Mouse (Mus musculus) hindbrain, embryonic 15.5 days (tissue): ENCODE data around the gene Bicdl1. TPM values are rescaled to one million over a fixed set of nuclear protein-coding genes. Genes with fewer than 3 reads are reported as not detected.

Experiments used
- ATAC-seq: fragments of 200-750 bp; cut with Nextera tagmentation; 2 replicates; pipeline ENCODE4 v1.8.0; 2017; ENCODE audit warnings: low read depth, moderate number of reproducible peaks, moderate TSS enrichment; ENCODE audit not compliant: low FRiP score
- H3K27ac ChIP-seq: fragments of 300-500 bp; sonication (generic); replicated peaks from 2 replicates; pipeline ENCODE4 v1.5.1; 2015; ENCODE audit warnings: mild to moderate bottlenecking, inconsistent platforms
- H3K27me3 ChIP-seq: fragments of 300-500 bp; sonication (generic); 2 replicates; pipeline ENCODE4 v1.6.1; 2015; ENCODE audit warnings: control low read depth, inconsistent platforms
- H3K36me3 ChIP-seq: fragments of 300-500 bp; sonication (generic); 2 replicates; pipeline ENCODE4 v1.6.1; 2015; ENCODE audit warnings: control low read depth, inconsistent platforms
- H3K4me1 ChIP-seq: fragments of 300-500 bp; sonication (generic); replicated peaks from 2 replicates; pipeline ENCODE4 v1.6.1; 2015; ENCODE audit warnings: control low read depth, inconsistent platforms
- H3K4me2 ChIP-seq: fragments of 300-500 bp; sonication (generic); 2 replicates; pipeline ENCODE4 v1.6.1; 2015; ENCODE audit warnings: moderate library complexity, mild to moderate bottlenecking, inconsistent platforms
- H3K4me3 ChIP-seq: fragments of 300-500 bp; sonication (generic); 2 replicates; pipeline ENCODE4 v1.5.1; 2015; ENCODE audit warnings: mild to moderate bottlenecking, inconsistent platforms
- H3K9ac ChIP-seq: fragments of 300-500 bp; sonication (generic); 2 replicates; pipeline ENCODE4 v1.6.1; 2015; ENCODE audit warnings: inconsistent platforms
- H3K9me3 ChIP-seq: fragments of 300-500 bp; sonication (generic); 2 replicates; pipeline ENCODE4 v1.6.1; 2016; ENCODE audit warnings: control low read depth, inconsistent platforms
- WGBS: fragments of 180-500 bp; shearing (Covaris S2); methylation state at CpG from one replicate; pipeline ENCODE4 v1.1.7; 2015; 5-methylcytosine and 5-hydroxymethylcytosine counted together
- polyA plus RNA-seq: library from polyadenylated mRNA; unstranded; fragments of >200 nt; fragmentation: Nextera tagmentation; extraction: Ambion mirVana; gene quantifications from 2 replicates; pipeline ENCODE4 v1.2.1, GENCODE M21; 2015

Gene Bicdl1
- polyA plus RNA-seq, 1 experiment from 2014 or later, result 39.9 TPM

DNA sequence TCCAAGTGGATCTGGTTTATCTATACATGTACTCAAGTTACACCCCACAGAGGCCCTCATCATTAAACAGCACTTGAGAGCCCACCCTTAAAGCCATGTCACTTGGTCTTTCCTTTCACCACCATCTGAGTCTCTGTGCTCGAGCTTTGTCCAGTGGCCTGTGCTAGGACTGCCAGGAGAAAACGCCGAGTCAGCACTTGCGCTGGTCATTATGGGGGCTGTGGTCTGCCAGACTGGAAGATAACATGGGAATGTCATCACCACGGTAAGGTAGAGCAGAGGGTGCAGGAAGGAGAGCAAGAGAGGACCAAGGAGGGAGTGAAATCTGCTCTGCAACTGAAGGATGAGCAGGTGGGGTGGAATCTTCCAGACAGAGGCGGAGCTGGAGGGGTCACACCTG lies 73.1 kb downstream of the Bicdl1 start:
- Histone ChIP-seq H3K9ac (no peak overlapping the region), H3K4me3 (no peak overlapping the region), H3K9me3 (no peaks in the 10 kb centered on the region), H3K27ac (no peak overlapping the region), H3K4me2 (no peak overlapping the region), H3K27me3 (no peaks in the 10 kb centered on the region), H3K36me3 (peaks cover 16% of the 10 kb centered on the region), H3K4me1 (no peaks in the 10 kb centered on the region)
- WGBS, result 86% methylated on average over 6 of the region's 6 CpGs
- no peak for ATAC-seq

DNA sequence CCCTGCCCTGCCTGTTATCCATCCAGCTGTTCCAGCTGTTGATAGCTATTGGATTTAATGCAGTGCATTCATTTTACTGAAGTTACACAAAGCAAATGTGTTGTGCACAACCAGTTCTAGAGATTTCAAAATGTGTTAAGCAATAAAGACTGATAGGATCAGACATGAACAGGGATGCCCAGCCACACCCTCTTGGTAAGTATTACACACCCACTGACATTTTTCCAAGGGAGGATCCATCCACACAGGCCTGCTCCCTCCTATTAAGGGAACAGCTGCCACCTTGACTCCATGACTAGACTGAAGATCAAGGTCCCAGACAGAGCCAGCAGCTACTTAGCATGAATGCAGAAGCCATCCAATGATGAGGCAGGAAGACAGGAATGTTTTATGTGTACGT lies 74.2 kb downstream of the Bicdl1 start:
- Histone ChIP-seq H3K4me2 (no peak overlapping the region), H3K4me3 (no peak overlapping the region), H3K36me3 (peaks cover 14% of the 10 kb centered on the region), H3K4me1 (peaks cover 6% of the 10 kb centered on the region), H3K27me3 (no peaks in the 10 kb centered on the region), H3K9ac (no peak overlapping the region), H3K9me3 (no peaks in the 10 kb centered on the region), H3K27ac (no peak overlapping the region)
- ATAC-seq, result no peak
- WGBS, result 85% methylated on average over 1 of the region's 1 CpGs

DNA sequence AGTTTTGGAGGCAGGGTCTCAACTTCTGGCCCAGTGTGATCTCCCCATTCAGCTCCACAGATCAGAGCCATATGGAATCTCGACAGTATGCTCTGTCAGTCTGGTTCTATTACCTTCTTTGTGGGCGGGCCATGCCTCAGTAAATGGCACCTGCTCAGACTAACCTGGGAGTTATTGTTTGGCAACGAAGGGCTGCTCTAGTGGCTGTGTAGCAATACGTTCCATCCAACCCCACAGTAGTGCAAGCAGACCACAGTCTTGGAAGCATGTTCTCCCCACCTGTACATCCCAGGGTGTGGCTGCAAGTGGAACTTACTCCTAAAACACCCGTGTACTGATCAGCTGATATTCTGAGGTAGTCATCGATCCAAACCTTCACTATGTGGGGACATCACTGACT lies 74.7 kb downstream of the Bicdl1 start:
- H3K9ac ChIP-seq, result no peak overlapping the region
- 80% methylated on average over 6 of the region's 6 CpGs for WGBS
- H3K27ac ChIP-seq, result no peak overlapping the region

DNA sequence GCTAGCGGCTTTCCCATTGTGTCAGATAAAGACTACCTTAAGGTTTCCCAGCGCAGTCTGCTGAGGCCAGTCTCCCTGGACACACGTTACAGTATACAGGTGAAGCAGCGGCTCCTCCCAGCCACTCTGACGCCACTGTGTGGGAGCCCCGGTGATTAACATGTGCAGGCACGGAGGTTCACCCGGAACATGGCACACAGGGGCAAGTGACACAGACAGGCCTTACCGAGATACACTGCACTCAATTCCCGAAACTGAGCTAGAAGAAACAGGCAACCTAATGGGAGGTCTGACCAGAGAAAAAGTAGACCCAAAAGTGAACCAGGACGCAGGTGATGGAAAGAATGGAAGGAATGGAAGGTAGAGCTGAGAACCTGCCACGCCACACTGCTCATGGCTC lies 77.6 kb downstream of the Bicdl1 start:
- no peak for ATAC-seq
- 94% methylated on average over 12 of the region's 12 CpGs for WGBS
- Histone ChIP-seq H3K36me3 (peaks cover 20% of the 10 kb centered on the region), H3K4me3 (no peak overlapping the region), H3K4me2 (no peak overlapping the region), H3K9ac (no peak overlapping the region), H3K9me3 (no peaks in the 10 kb centered on the region), H3K27ac (no peak overlapping the region; the same call in 1 of the 2 replicates), H3K4me1 (peaks cover 22% of the 10 kb centered on the region), H3K27me3 (no peaks in the 10 kb centered on the region)

More for the DNA sequence above, 74.7 kb downstream of the Bicdl1 start:
- no peak for ATAC-seq
- Histone ChIP-seq H3K4me1 (peaks cover 12% of the 10 kb centered on the region), H3K27me3 (no peaks in the 10 kb centered on the region), H3K36me3 (peaks cover 14% of the 10 kb centered on the region), H3K4me3 (no peak overlapping the region), H3K4me2 (no peak overlapping the region), H3K9me3 (no peaks in the 10 kb centered on the region)

- H3K27ac ChIP-seq, result peak overlapping the region; percentile 83
- no peaks in the 10 kb centered on the region for H3K27me3 ChIP-seq
Measured at GRCm38 (mm10) chr5:115652681-115653575, 78.5 kb downstream of the Bicdl1 start.

GRCm38 (mm10) chr5:115651821-115652220 lies 79.6 kb downstream of the Bicdl1 start:
- Histone ChIP-seq H3K4me3 (no peak overlapping the region), H3K27ac (no peak overlapping the region), H3K4me1 (peaks cover 22% of the 10 kb centered on the region), H3K9ac (0 out of 2 replicates have a peak overlapping the region, but pooled peaks have one; percentile 5), H3K27me3 (no peaks in the 10 kb centered on the region), H3K9me3 (no peaks in the 10 kb centered on the region), H3K4me2 (peak overlapping the region; percentile 65), H3K36me3 (peaks cover 32% of the 10 kb centered on the region)
- WGBS, result 89% methylated on average over 10 of the region's 10 CpGs
- no peak for ATAC-seq

More at GRCm38 (mm10) chr5:115652681-115653575, 78.5 kb downstream of the Bicdl1 start:
- peak overlapping the region; percentile 38 for H3K4me3 ChIP-seq
- peaks cover 22% of the 10 kb centered on the region for H3K4me1 ChIP-seq
- no peaks in the 10 kb centered on the region for H3K9me3 ChIP-seq
- H3K36me3 ChIP-seq, result peaks cover 23% of the 10 kb centered on the region
- H3K4me2 ChIP-seq, result peak overlapping the region; percentile 65
- WGBS, result 5% methylated on average over 35 of the region's 35 CpGs
- peak; percentile 99 for ATAC-seq
- H3K9ac ChIP-seq, result peak overlapping the region; percentile 48

DNA sequence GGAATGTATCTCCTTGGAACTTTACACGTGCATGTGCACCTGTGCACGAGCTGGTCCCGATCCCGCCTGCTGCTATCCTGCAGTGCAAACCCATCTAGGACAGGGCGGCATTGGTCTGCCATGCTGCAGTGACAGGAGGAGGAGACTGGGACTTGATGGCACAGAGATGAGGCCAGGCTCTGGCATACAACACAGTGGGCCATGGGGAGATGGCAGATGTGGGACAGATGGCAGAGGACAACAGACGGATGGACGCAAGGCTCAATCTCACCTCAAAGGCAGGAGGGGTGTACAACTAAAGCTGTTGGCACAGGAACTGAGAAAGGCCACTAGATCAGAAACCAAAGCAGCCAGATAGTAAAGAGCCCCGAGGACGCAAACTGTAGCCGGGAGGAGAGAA lies 80.5 kb downstream of the Bicdl1 start:
- Histone ChIP-seq H3K36me3 (peaks cover 41% of the 10 kb centered on the region), H3K4me1 (peaks cover 22% of the 10 kb centered on the region), H3K27ac (no peak overlapping the region), H3K4me2 (no peak overlapping the region), H3K9me3 (no peaks in the 10 kb centered on the region), H3K27me3 (no peaks in the 10 kb centered on the region), H3K4me3 (no peak overlapping the region), H3K9ac (no peak overlapping the region)
- WGBS, result 86% methylated on average over 10 of the region's 10 CpGs
- ATAC-seq, result no peak

- no peak overlapping the region for H3K27ac ChIP-seq
- ATAC-seq, result no peak
- no peaks in the 10 kb centered on the region for H3K9me3 ChIP-seq
- WGBS, result 85% methylated on average over 8 of the region's 8 CpGs
- H3K4me1 ChIP-seq, result peaks cover 22% of the 10 kb centered on the region
- peaks cover 49% of the 10 kb centered on the region for H3K36me3 ChIP-seq
- no peaks in the 10 kb centered on the region for H3K27me3 ChIP-seq
- H3K9ac ChIP-seq, result no peak overlapping the region
- H3K4me3 ChIP-seq, result no peak overlapping the region
- no peak overlapping the region for H3K4me2 ChIP-seq
Measured at GRCm38 (mm10) chr5:115649699-115650098, 81.7 kb downstream of the Bicdl1 start.

- Histone ChIP-seq H3K4me3 (no peak overlapping the region), H3K36me3 (peaks cover 55% of the 10 kb centered on the region), H3K27ac (no peak overlapping the region), H3K27me3 (no peaks in the 10 kb centered on the region), H3K4me1 (peaks cover 22% of the 10 kb centered on the region), H3K4me2 (no peak overlapping the region), H3K9ac (no peak overlapping the region), H3K9me3 (no peaks in the 10 kb centered on the region)
- ATAC-seq, result no peak
- WGBS, result 48% methylated on average over 3 of the region's 3 CpGs
Measured at GRCm38 (mm10) chr5:115648876-115649275, 82.5 kb downstream of the Bicdl1 start.

DNA sequence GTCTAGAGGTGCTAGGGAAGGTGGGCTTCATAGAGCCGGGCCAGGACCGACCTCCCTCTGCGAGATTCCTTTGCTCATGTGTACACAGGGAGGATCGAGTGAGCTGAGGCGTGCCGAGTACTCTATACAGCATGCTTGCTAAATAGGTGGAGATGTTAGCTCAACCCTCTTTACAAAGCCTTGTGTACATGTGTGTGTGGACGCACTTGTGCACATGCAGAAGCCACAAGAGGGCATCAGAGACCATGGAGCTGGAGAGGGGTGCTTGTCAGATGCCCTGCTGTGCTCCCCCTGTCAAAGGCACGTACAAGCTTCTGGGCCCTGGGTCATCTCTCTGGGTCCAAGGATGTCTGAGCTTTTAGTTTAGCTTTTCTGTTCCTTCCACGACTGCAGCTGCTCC lies 87.2 kb downstream of the Bicdl1 start:
- WGBS, result 88% methylated on average over 9 of the region's 9 CpGs
- no peak overlapping the region for H3K4me2 ChIP-seq
- H3K4me1 ChIP-seq, result no peaks in the 10 kb centered on the region
- no peaks in the 10 kb centered on the region for H3K27me3 ChIP-seq
- no peak overlapping the region for H3K27ac ChIP-seq
- ATAC-seq, result no peak
- H3K9ac ChIP-seq, result no peak overlapping the region
- no peak overlapping the region for H3K4me3 ChIP-seq
- no peaks in the 10 kb centered on the region for H3K9me3 ChIP-seq
- H3K36me3 ChIP-seq, result peaks cover 67% of the 10 kb centered on the region

DNA sequence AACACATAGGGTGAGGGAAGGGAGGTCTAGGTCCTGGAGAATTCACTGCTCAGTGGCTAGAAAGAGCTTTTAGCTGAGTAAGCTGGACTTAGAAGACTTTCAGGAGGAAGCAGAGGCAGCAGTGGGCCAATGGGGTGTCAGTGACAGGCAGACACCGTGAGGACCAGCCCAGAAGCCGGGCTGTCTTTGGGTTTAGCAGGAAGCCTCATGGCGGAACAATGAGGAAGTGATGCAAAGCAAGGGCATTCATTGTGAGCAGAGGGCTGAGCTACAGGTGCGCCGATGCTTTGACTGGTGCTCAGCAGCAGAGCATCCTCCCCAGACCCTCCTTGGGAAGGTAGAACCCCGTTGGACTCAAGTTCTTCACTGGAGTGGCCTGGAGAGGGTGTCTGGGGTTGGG lies 95.9 kb downstream of the Bicdl1 start:
- Histone ChIP-seq H3K9me3 (no peaks in the 10 kb centered on the region), H3K4me2 (no peak overlapping the region), H3K27ac (no peak overlapping the region), H3K4me3 (no peak overlapping the region), H3K27me3 (no peaks in the 10 kb centered on the region), H3K9ac (no peak overlapping the region), H3K36me3 (peaks cover 15% of the 10 kb centered on the region; the same call in 1 of the 2 replicates), H3K4me1 (peaks cover 52% of the 10 kb centered on the region)
- WGBS, result 66% methylated on average over 6 of the region's 6 CpGs
- ATAC-seq, result no peak

GRCm38 (mm10) chr5:115634046-115634445 lies 97.4 kb downstream of the Bicdl1 start:
- Histone ChIP-seq H3K9ac (no peak overlapping the region), H3K27ac (no peak overlapping the region), H3K27me3 (no peaks in the 10 kb centered on the region), H3K4me3 (no peak overlapping the region), H3K36me3 (peaks cover under 1% of the 10 kb centered on the region; the same call in 1 of the 2 replicates), H3K4me1 (peaks cover 56% of the 10 kb centered on the region), H3K4me2 (no peak overlapping the region), H3K9me3 (no peaks in the 10 kb centered on the region)
- 93% methylated on average over 8 of the region's 8 CpGs for WGBS
- ATAC-seq, result no peak
